Mouse (Mus musculus) stomach, postnatal 0 days (tissue): ENCODE measurements around the gene Tollip. TPM values are rescaled to one million over a fixed set of nuclear protein-coding genes. Genes with fewer than 3 reads are reported as not detected.
A peak's percentile ranks its signal among the peaks of the same experiment; 100 is the strongest.
"Not testable (repeated sequence)": the region's sequence is repeated elsewhere in the genome, so short reads cannot be mapped to it uniquely, and the experiment has no call there.

ENCODE experiments used
- ATAC-seq: fragments of 200-750 bp; cut with Nextera tagmentation; 2 replicates; pipeline ENCODE4 v1.8.0; 2017; ENCODE audit not compliant: low FRiP score, low TSS enrichment
- DNase-seq: peaks from one replicate; pipeline ENCODE4 v3.0.0-alpha.2; 2016; ENCODE audit warnings: low spot score
- H3K27ac ChIP-seq: fragments of 300-500 bp; sonication (generic); replicated peaks from 2 replicates; pipeline ENCODE4 v1.5.1; 2014; ENCODE audit warnings: mild to moderate bottlenecking, control low read depth
- H3K27me3 ChIP-seq: fragments of 300-500 bp; sonication (generic); 2 replicates; pipeline ENCODE4 v1.6.1; 2014; ENCODE audit warnings: low read length; ENCODE audit not compliant: control insufficient read depth, insufficient read depth
- H3K36me3 ChIP-seq: fragments of 300-500 bp; sonication (generic); 2 replicates; pipeline ENCODE4 v1.6.1; 2014; ENCODE audit warnings: low read length, mixed read lengths; ENCODE audit not compliant: control insufficient read depth, insufficient read depth
- H3K4me1 ChIP-seq: fragments of 300-500 bp; sonication (generic); replicated peaks from 2 replicates; pipeline ENCODE4 v1.6.1; 2014; ENCODE audit warnings: antibody characterized with exemption; ENCODE audit not compliant: control insufficient read depth, insufficient read depth
- H3K4me2 ChIP-seq: fragments of 300-500 bp; sonication (generic); replicated peaks from 2 replicates; pipeline ENCODE4 v1.6.1; 2014; ENCODE audit warnings: low read depth, mild to moderate bottlenecking, control low read depth, moderate library complexity
- H3K4me3 ChIP-seq: fragments of 300-500 bp; sonication (generic); 2 replicates; pipeline ENCODE4 v1.5.1; 2014; ENCODE audit warnings: low read depth, low read length, control low read depth
- H3K9ac ChIP-seq: fragments of 300-500 bp; sonication (generic); 2 replicates; pipeline ENCODE4 v1.6.1; 2014; ENCODE audit warnings: mild to moderate bottlenecking, low read length, control low read depth, mixed read lengths
- H3K9me3 ChIP-seq: fragments of 300-500 bp; sonication (generic); 2 replicates; pipeline ENCODE4 v1.6.1; 2016; ENCODE audit warnings: low read length; ENCODE audit not compliant: control insufficient read depth
- CTCF ChIP-seq: IDR thresholded peaks from 2 replicates; pipeline ENCODE4 v1.5.1; 2016; ENCODE audit warnings: antibody characterized with exemption, low read depth, mild to moderate bottlenecking, moderate library complexity
- EP300 ChIP-seq: optimal IDR thresholded peaks from 2 replicates; pipeline ENCODE3; 2016; ENCODE audit warnings: antibody characterized with exemption
- WGBS: fragments of 180-500 bp; shearing (Covaris S2); extraction: QIAGEN DNeasy Blood & Tissue Kit; methylation state at CpG from one replicate; pipeline ENCODE4 v1.1.7; 2014; 5-methylcytosine and 5-hydroxymethylcytosine counted together
- polyA plus RNA-seq: library from polyadenylated mRNA; unstranded; fragments of >200 nt; fragmentation: Nextera tagmentation; extraction: Ambion mirVana; gene quantifications from 2 replicates; pipeline ENCODE4 v1.2.1, GENCODE M21; 2015

Gene Tollip
- polyA plus RNA-seq, 1 experiment from 2014 or later: 33.4 TPM

GRCm38 (mm10) chr7:141924917-141925316, 6.6 kb upstream of the Tollip start:
- Histone ChIP-seq H3K4me1 (no peaks in the 10 kb centered on the region), H3K4me3 (no peak overlapping the region), H3K27me3 (no peaks in the 10 kb centered on the region), H3K27ac (no peak overlapping the region), H3K4me2 (no peak overlapping the region), H3K36me3 (no peaks in the 10 kb centered on the region), H3K9me3 (no peaks in the 10 kb centered on the region), H3K9ac (no peak overlapping the region)
- WGBS: 10% methylated on average over 7 of the region's 7 CpGs
- DNase-seq: peak; percentile 76
- ATAC-seq: peak; percentile 65; the same call in 1 of the 2 replicates
- TF ChIP-seq CTCF (peak; percentile 93), EP300 (no peak)

GRCm38 (mm10) chr7:141924121-141924520, 5.8 kb upstream of the Tollip start:
- H3K4me1 ChIP-seq, H3K9ac ChIP-seq, H3K9me3 ChIP-seq, H3K4me3 ChIP-seq, H3K36me3 ChIP-seq, H3K27ac ChIP-seq, H3K27me3 ChIP-seq, H3K4me2 ChIP-seq, ATAC-seq, DNase-seq: not testable (repeated sequence)
- WGBS: 87% methylated on average over 17 of the region's 17 CpGs

GRCm38 (mm10) chr7:141911305-141911704, 7.0 kb downstream of the Tollip start:
- no peak for DNase-seq
- no peaks in the 10 kb centered on the region for H3K27me3 ChIP-seq
- no peak for TF ChIP-seq EP300
- no peak for TF ChIP-seq CTCF
- H3K9ac ChIP-seq: no peak overlapping the region
- ATAC-seq: no peak
- 56% methylated on average over 3 of the region's 3 CpGs for WGBS
- H3K27ac ChIP-seq: 0 out of 2 replicates have a peak overlapping the region, but pooled peaks have one; percentile 9
- no peaks in the 10 kb centered on the region for H3K9me3 ChIP-seq
- H3K4me2 ChIP-seq: no peak overlapping the region
- H3K4me3 ChIP-seq: no peak overlapping the region
- no peaks in the 10 kb centered on the region for H3K36me3 ChIP-seq
- H3K4me1 ChIP-seq: no peaks in the 10 kb centered on the region

GRCm38 (mm10) chr7:141908591-141908990, 9.7 kb downstream of the Tollip start:
- Histone ChIP-seq H3K27ac (no peak overlapping the region), H3K4me2 (no peak overlapping the region), H3K9me3 (no peaks in the 10 kb centered on the region), H3K36me3 (no peaks in the 10 kb centered on the region), H3K4me1 (no peaks in the 10 kb centered on the region), H3K4me3 (no peak overlapping the region), H3K27me3 (no peaks in the 10 kb centered on the region), H3K9ac (no peak overlapping the region)
- ATAC-seq (no peak), DNase-seq (no peak)
- 82% methylated on average over 6 of the region's 6 CpGs for WGBS
- no peak for TF ChIP-seq EP300
- TF ChIP-seq CTCF: no peak

- no peak for TF ChIP-seq CTCF
- 71% methylated on average over 4 of the region's 4 CpGs for WGBS
- Histone ChIP-seq H3K27me3 (no peaks in the 10 kb centered on the region), H3K4me1 (peaks cover 14% of the 10 kb centered on the region), H3K4me2 (peak overlapping the region; percentile 86), H3K4me3 (peak overlapping the region; percentile 77), H3K27ac (0 out of 2 replicates have a peak overlapping the region, but pooled peaks have one; percentile 45), H3K9me3 (no peaks in the 10 kb centered on the region), H3K9ac (peak overlapping the region; percentile 63), H3K36me3 (no peaks in the 10 kb centered on the region)
- DNase-seq: no peak
- ATAC-seq: no peak
Measured at GRCm38 (mm10) chr7:141902791-141903190, 15.5 kb downstream of the Tollip start.

- Histone ChIP-seq H3K4me2 (peak overlapping the region; percentile 86), H3K9me3 (no peaks in the 10 kb centered on the region), H3K27ac (peak overlapping the region; percentile 61; the same call in 1 of the 2 replicates), H3K27me3 (no peaks in the 10 kb centered on the region), H3K4me1 (peaks cover 14% of the 10 kb centered on the region), H3K4me3 (peak overlapping the region; percentile 77), H3K36me3 (no peaks in the 10 kb centered on the region), H3K9ac (peak overlapping the region; percentile 93)
- TF ChIP-seq CTCF (no peak), EP300 (no peak)
- ATAC-seq (peak; percentile 98), DNase-seq (peak; percentile 100)
- WGBS: 1% methylated on average over 39 of the region's 44 CpGs
Measured at GRCm38 (mm10) chr7:141902269-141902729, 16.0 kb downstream of the Tollip start.
